8 mouse cellular contexts compared by ENCODE assay signal in genomic region chr4:123182328-123183238, GRCm38 (mm10). TPM values are rescaled to one million over a fixed set of nuclear protein-coding genes. Genes with fewer than 3 reads are reported as not detected.
DNase-seq lines count a peak whose midpoint lies in the region; ATAC-seq and TF ChIP-seq lines count a peak whose summit lies in the region.

TSS of gene Hpcal4 (plus strand) at chr4:123183227.

- H3K27ac ChIP-seq in kidney, adult 2 months (ENCODE audit: insufficient read depth, low read depth, low read length): no peak within 1 kb of the TSS
- H3K27ac ChIP-seq in kidney, embryonic 15.5 days: no peak within 1 kb of the TSS
- H3K27ac ChIP-seq in neural tube, embryonic 11.5 days (ENCODE audit: low read depth, low read length): no peak within 1 kb of the TSS

- no peak for DNase-seq in kidney, adult 2 months
- DNase-seq in kidney, adult 11 months: no peak
- peak; percentile 37 for DNase-seq in cerebellum, adult 8-10 months
- DNase-seq in frontal cortex, adult 2 months (ENCODE audit: extremely low spot score in 1 of 2, low spot score in 1 of 2): peak in 1 of 2 experiments; percentile 59
- peak; percentile 14 for DNase-seq in liver
- peak; percentile 42 for DNase-seq in neural tube, embryonic 11.5 days (ENCODE audit: low spot score)

- H3K36me3 ChIP-seq in kidney, adult 2 months (ENCODE audit: control insufficient read depth, insufficient read depth, low read length): no peaks in the 10 kb centered on the region
- H3K36me3 ChIP-seq in kidney, embryonic 15.5 days: no peaks in the 10 kb centered on the region
- H3K36me3 ChIP-seq in neural tube, embryonic 11.5 days (ENCODE audit: control insufficient read depth, insufficient read depth, low read length): no peaks in the 10 kb centered on the region

- peak within 1 kb of the TSS; percentile 25; the same call in 1 of the 2 replicates for H3K9ac ChIP-seq in kidney, embryonic 15.5 days
- peak within 1 kb of the TSS; percentile 44 for H3K9ac ChIP-seq in neural tube, embryonic 11.5 days (ENCODE audit: low read length)

- WGBS in kidney, adult 2 months: 2% methylated on average over 44 of the region's 44 CpGs
- under 1% methylated on average over 44 of the region's 44 CpGs for WGBS in kidney, embryonic 15.5 days
- under 1% methylated on average over 44 of the region's 44 CpGs for WGBS in neural tube, embryonic 11.5 days

- TF ChIP-seq CTCF in kidney, adult 2 months (conservative IDR thresholded peaks at IDR 0.05; ENCODE audit: insufficient read depth, insufficient read length, low read depth, low read length): no peak

- peak within 1 kb of the TSS; percentile 52 for H3K4me3 ChIP-seq in kidney, adult 2 months (ENCODE audit: insufficient read depth, low read depth, low read length)
- H3K4me3 ChIP-seq in kidney, embryonic 15.5 days (replicated peaks): peak within 1 kb of the TSS; percentile 48
- peak within 1 kb of the TSS; percentile 39 for H3K4me3 ChIP-seq in neural tube, embryonic 11.5 days (ENCODE audit: low read depth, low read length)

- peaks cover 4% of the 10 kb centered on the region for H3K4me1 ChIP-seq in kidney, adult 2 months (ENCODE audit: control insufficient read depth, insufficient read depth, low read length)
- peaks cover 22% of the 10 kb centered on the region for H3K4me1 ChIP-seq in kidney, embryonic 15.5 days
- peaks cover 14% of the 10 kb centered on the region; the same call in 1 of the 2 replicates for H3K4me1 ChIP-seq in neural tube, embryonic 11.5 days (ENCODE audit: control insufficient read depth, insufficient read depth, low read length)

- H3K27me3 ChIP-seq in kidney, adult 2 months (replicated peaks; ENCODE audit: control insufficient read depth, insufficient read depth, low read length): peaks cover 2% of the 10 kb centered on the region
- H3K27me3 ChIP-seq in kidney, embryonic 15.5 days: peaks cover 85% of the 10 kb centered on the region
- peaks cover 41% of the 10 kb centered on the region for H3K27me3 ChIP-seq in neural tube, embryonic 11.5 days (ENCODE audit: control insufficient read depth, insufficient read depth, low read length)

- no peaks in the 10 kb centered on the region for H3K9me3 ChIP-seq in kidney, embryonic 15.5 days (replicated peaks)
- no peaks in the 10 kb centered on the region for H3K9me3 ChIP-seq in neural tube, embryonic 11.5 days (ENCODE audit: control insufficient read depth, low read length)

- peak; percentile 63 for ATAC-seq in kidney, embryonic 15.5 days (replicated peaks; ENCODE audit: low FRiP score)
- ATAC-seq in neural tube, embryonic 11.5 days (ENCODE audit: insufficient read depth, low FRiP score, low TSS enrichment): peak; percentile 58
- ATAC-seq in erythroblast, adult 5-6 weeks (replicated peaks; ENCODE audit: low FRiP score, poor library complexity, severe bottlenecking): no peak

- TF ChIP-seq POLR2A in kidney, adult 2 months (IDR thresholded peaks at IDR 0.05; ENCODE audit: low read depth, low read length): no peak

- H3K4me2 ChIP-seq in kidney, embryonic 15.5 days: peak within 1 kb of the TSS; percentile 79
- peak within 1 kb of the TSS; percentile 81 for H3K4me2 ChIP-seq in neural tube, embryonic 11.5 days (ENCODE audit: low read depth)

RNA-seq across cellular contexts. Expression of gene Hpcal4, which starts in this region (rescaled TPM):
- 0.75 and 0.83 TPM in 2 replicates for polyA plus RNA-seq in kidney, adult 2 months (2012; rRNA removed)
- 523 and 615 TPM in 2 replicates for polyA plus RNA-seq in frontal cortex, adult 2 months (2012; rRNA removed)
- 1.3 TPM in 2 replicates for polyA plus RNA-seq in kidney, embryonic 15.5 days (2015; fragmentation: Nextera tagmentation; extraction: Ambion mirVana)
- polyA plus RNA-seq in neural tube, embryonic 11.5 days (2014; fragmentation: Nextera tagmentation; extraction: Ambion mirVana): 0.80 and 1.7 TPM in 2 replicates
- not detected in 2 replicates for total RNA-seq in erythroblast, adult 5-6 weeks (2015; ENCODE audit: low replicate concordance)
- total RNA-seq in erythroblast, adult 5-6 weeks (2017; ENCODE audit: low replicate concordance): not detected in 2 replicates

Comparison
In these comparisons a context has a peak if more than half of its experiments do, and no peak if none do; other contexts are left out.
1. RNA of gene Hpcal4 (polyA plus RNA-seq): 523 to 615 TPM in frontal cortex, adult 2 months; 1.3 TPM in kidney, embryonic 15.5 days, 0.75 to 0.83 TPM in kidney, adult 2 months and 0.80 to 1.7 TPM in neural tube, embryonic 11.5 days; every median in the first group is over 100 times any median in the second.
2. DNase-seq: peak in cerebellum, adult 8-10 months (single experiment), liver (single experiment) and neural tube, embryonic 11.5 days (single experiment); none in kidney, adult 2 months (single experiment) and kidney, adult 11 months (single experiment).
3. Peak in every context shown above with its lines, with median percentiles within 50 percentile points of each other: H3K4me3 ChIP-seq.